Mouse (Mus musculus) lung, postnatal 0 days (tissue): ENCODE measurements around the gene Exoc3l. TPM values are rescaled to one million over a fixed set of nuclear protein-coding genes. Genes with fewer than 3 reads are reported as not detected.

Source experiments
- ATAC-seq: fragments of 200-750 bp; cut with Nextera tagmentation; 2 replicates; pipeline ENCODE4 v1.8.0; 2017; ENCODE audit warnings: moderate library complexity
- DNase-seq: peaks from one replicate; pipeline ENCODE4 v3.0.0-alpha.2; 2016; ENCODE audit warnings: low spot score
- H3K27ac ChIP-seq: fragments of 300-500 bp; sonication (generic); 2 replicates; pipeline ENCODE4 v1.5.1; 2014; ENCODE audit warnings: antibody characterized with exemption, mild to moderate bottlenecking, low read length, mixed read lengths
- H3K27me3 ChIP-seq: fragments of 300-500 bp; sonication (generic); replicated peaks from 2 replicates; pipeline ENCODE4 v1.6.1; 2014; ENCODE audit warnings: low read length, mixed read lengths; ENCODE audit not compliant: insufficient read depth
- H3K36me3 ChIP-seq: fragments of 300-500 bp; sonication (generic); 2 replicates; pipeline ENCODE4 v1.6.1; 2014; ENCODE audit warnings: low read length, mixed read lengths; ENCODE audit not compliant: insufficient read depth
- H3K4me1 ChIP-seq: fragments of 300-500 bp; sonication (generic); 2 replicates; pipeline ENCODE4 v1.6.1; 2014; ENCODE audit warnings: antibody characterized with exemption, low read depth, low read length, mixed read lengths; ENCODE audit not compliant: insufficient read depth
- H3K4me2 ChIP-seq: fragments of 300-500 bp; sonication (generic); replicated peaks from 2 replicates; pipeline ENCODE4 v1.6.1; 2014; ENCODE audit warnings: low read depth, mild to moderate bottlenecking, low read length, moderate library complexity, mixed read lengths
- H3K4me3 ChIP-seq: fragments of 300-500 bp; sonication (generic); 2 replicates; pipeline ENCODE4 v1.5.1; 2014; ENCODE audit warnings: low read depth, low read length
- H3K9ac ChIP-seq: fragments of 300-500 bp; sonication (generic); replicated peaks from 2 replicates; pipeline ENCODE4 v1.6.1; 2014; ENCODE audit warnings: low read depth, mild to moderate bottlenecking
- H3K9me3 ChIP-seq: fragments of 300-500 bp; sonication (generic); 2 replicates; pipeline ENCODE4 v1.6.1; 2016; ENCODE audit warnings: low read length, mixed read lengths
- CTCF ChIP-seq: IDR thresholded peaks from 2 replicates; pipeline ENCODE4 v1.5.1; 2016; ENCODE audit warnings: antibody characterized with exemption, mild to moderate bottlenecking
- EP300 ChIP-seq: IDR thresholded peaks from 2 replicates; pipeline ENCODE4 v1.6.1; 2016; ENCODE audit warnings: antibody characterized with exemption, mild to moderate bottlenecking, control low read depth
- WGBS: fragments of 180-500 bp; shearing (Covaris S2); extraction: QIAGEN DNeasy Blood & Tissue Kit; methylation state at CpG from one replicate; pipeline ENCODE4 v1.1.7; 2014; 5-methylcytosine and 5-hydroxymethylcytosine counted together
- microRNA counts: library from miRNA; unstranded; fragments of <30 nt; microRNA quantifications from one replicate; lab custom pipeline; 2015
- microRNA-seq: library from miRNA; unstranded; fragments of <30 nt; microRNA quantifications from one replicate; pipeline ENCODE4, GENCODE M21; 2016
- polyA plus RNA-seq: library from polyadenylated mRNA; unstranded; fragments of >200 nt; fragmentation: Nextera tagmentation; extraction: Ambion mirVana; gene quantifications from 2 replicates; pipeline ENCODE4 v1.2.1, GENCODE M21; 2015

Gene Exoc3l
- polyA plus RNA-seq, 1 experiment from 2014 or later: 34.6 TPM

DNA sequence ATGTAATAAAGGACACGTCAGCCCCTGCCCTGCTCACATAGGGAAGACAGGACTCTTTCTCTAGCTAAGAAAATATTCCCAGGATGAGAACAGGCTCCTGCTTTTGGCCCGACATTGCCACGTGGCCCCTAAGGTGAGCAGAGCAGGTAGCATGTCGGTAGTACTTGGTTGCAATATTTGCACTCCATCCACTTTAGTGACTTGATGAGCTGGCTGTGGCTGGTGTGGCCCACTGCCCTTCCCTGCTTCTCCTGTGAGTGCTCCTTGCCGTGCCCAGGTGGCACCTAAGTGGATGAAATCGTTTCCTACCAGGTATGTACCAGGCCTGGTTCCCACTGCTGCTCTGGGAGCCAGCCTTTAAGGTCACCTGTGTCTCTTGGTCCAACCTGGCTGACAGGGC is 43.9 kb downstream of the Exoc3l start:
- H3K27me3 ChIP-seq: no peaks in the 10 kb centered on the region
- peaks cover 45% of the 10 kb centered on the region for H3K36me3 ChIP-seq
- TF ChIP-seq CTCF: no peak
- TF ChIP-seq EP300: no peak
- H3K4me2 ChIP-seq: no peak overlapping the region
- WGBS: 74% methylated on average over 6 of the region's 6 CpGs
- ATAC-seq (peak; percentile 14; the same call in 1 of the 2 replicates), DNase-seq (no peak)
- H3K4me1 ChIP-seq: peaks cover 4% of the 10 kb centered on the region; the same call in 1 of the 2 replicates
- no peak overlapping the region for H3K4me3 ChIP-seq
- no peak overlapping the region for H3K27ac ChIP-seq
- H3K9ac ChIP-seq: no peak overlapping the region
- no peaks in the 10 kb centered on the region for H3K9me3 ChIP-seq

GRCm38 (mm10) chr8:105241016-105241415 is 54.9 kb downstream of the Exoc3l start:
- ATAC-seq (peak; percentile 77), DNase-seq (peak; percentile 40)
- 65% methylated on average over 7 of the region's 7 CpGs for WGBS
- Histone ChIP-seq H3K4me1 (no peaks in the 10 kb centered on the region), H3K27ac (no peak overlapping the region), H3K9me3 (no peaks in the 10 kb centered on the region), H3K27me3 (no peaks in the 10 kb centered on the region), H3K9ac (no peak overlapping the region), H3K4me2 (no peak overlapping the region), H3K36me3 (peaks cover 36% of the 10 kb centered on the region), H3K4me3 (no peak overlapping the region)
- TF ChIP-seq EP300: peak; percentile 69
- no peak for TF ChIP-seq CTCF

MicroRNAs within 50 kb of the gene (microRNA counts, 519-probe panel; counts per million panel counts)
- 3,085 counts per million, percentile 15 among the panel's probes with 10 or more counts for microRNA mmu-miR-328 (lab: Ali Mortazavi, UCI)

Small RNAs within 50 kb of the gene (microRNA-seq; reads per million reads assigned to microRNA genes)
- not detected for gene Gm27320
- gene Mir328: 309 reads per million, percentile 61 among the genes with 10 or more reads in this experiment

Other genes starting within 250 kb of the Exoc3l start
- not detected in 2 replicates for gene Ces3a, start 247.5 kb downstream of the Exoc3l start, polyA plus RNA-seq
- gene Ces3b, start 212.3 kb downstream of the Exoc3l start, polyA plus RNA-seq: not detected in 2 replicates
- gene Ces4a, start 164.3 kb downstream of the Exoc3l start, polyA plus RNA-seq: not detected in 2 replicates
- gene Cbfb, start 125.4 kb downstream of the Exoc3l start, polyA plus RNA-seq: 29.0 and 31.5 TPM in 2 replicates
- gene D230025D16Rik, start 71.0 kb downstream of the Exoc3l start, polyA plus RNA-seq: 82.6 and 91.3 TPM in 2 replicates
- gene B3gnt9, start 40.9 kb downstream of the Exoc3l start, polyA plus RNA-seq: 24.6 and 24.8 TPM in 2 replicates
- gene Tradd, start 31.5 kb downstream of the Exoc3l start, polyA plus RNA-seq: 35.5 and 35.8 TPM in 2 replicates
- 6.0 and 6.6 TPM in 2 replicates for gene Fbxl8, start 31.5 kb downstream of the Exoc3l start, polyA plus RNA-seq
- 1.7 and 2.0 TPM in 2 replicates for gene Hsf4, start 26.3 kb downstream of the Exoc3l start, polyA plus RNA-seq
- gene Nol3, start 20.0 kb downstream of the Exoc3l start, polyA plus RNA-seq: 1.3 and 1.5 TPM in 2 replicates
- 2.4 and 2.7 TPM in 2 replicates for gene 4931428F04Rik, start 6.2 kb downstream of the Exoc3l start, polyA plus RNA-seq
- gene E2f4, start 1.6 kb upstream of the Exoc3l start, polyA plus RNA-seq: 29.8 and 32.7 TPM in 2 replicates
- gene Elmo3, start 9.5 kb upstream of the Exoc3l start, polyA plus RNA-seq: 22.3 and 23.0 TPM in 2 replicates
- 4.2 and 7.5 TPM in 2 replicates for gene Lrrc29, start 30.2 kb upstream of the Exoc3l start, polyA plus RNA-seq
- gene Tmem208, start 30.3 kb upstream of the Exoc3l start, polyA plus RNA-seq: 116 and 141 TPM in 2 replicates
- 8.7 and 10.5 TPM in 2 replicates for gene Fhod1, start 51.9 kb upstream of the Exoc3l start, polyA plus RNA-seq
- gene Slc9a5, start 52.7 kb upstream of the Exoc3l start, polyA plus RNA-seq: 1.7 and 1.9 TPM in 2 replicates
- gene Plekhg4, start 77.2 kb upstream of the Exoc3l start, polyA plus RNA-seq: 0.20 and 0.26 TPM in 2 replicates
- gene Kctd19, start 117.4 kb upstream of the Exoc3l start, polyA plus RNA-seq: 0.14 and 0.38 TPM in 2 replicates
- gene Lrrc36, start 117.5 kb upstream of the Exoc3l start, polyA plus RNA-seq: 3.7 and 3.9 TPM in 2 replicates
- gene Tppp3, start 175.4 kb upstream of the Exoc3l start, polyA plus RNA-seq: 675 and 696 TPM in 2 replicates
- gene Zdhhc1, start 200.8 kb upstream of the Exoc3l start, polyA plus RNA-seq: 40.6 and 41.7 TPM in 2 replicates
- 1.8 and 2.9 TPM in 2 replicates for gene Hsd11b2, start 222.7 kb upstream of the Exoc3l start, polyA plus RNA-seq